Mouse (Mus musculus) megakaryocyte, embryonic 14.5 days (primary cell): Measurements from ENCODE around the gene Il31ra. TPM values are rescaled to one million over a fixed set of nuclear protein-coding genes. Genes with fewer than 3 reads are reported as not detected.

Experiments
- H3K27me3 ChIP-seq: replicated peaks from 2 replicates; pipeline ENCODE3; 2012; ENCODE audit warnings: inconsistent platforms
- H3K36me3 ChIP-seq: replicated peaks from 2 replicates; pipeline ENCODE3; 2012; ENCODE audit warnings: low read length, inconsistent platforms, mixed read lengths
- H3K4me1 ChIP-seq: 2 replicates; pipeline ENCODE4 v1.6.1; 2012; ENCODE audit warnings: inconsistent platforms
- H3K4me3 ChIP-seq: replicated peaks from 2 replicates; pipeline ENCODE3; 2012; ENCODE audit warnings: moderate library complexity, mild to moderate bottlenecking, inconsistent platforms
- H3K9me3 ChIP-seq: 2 replicates; pipeline ENCODE4 v1.6.1; 2012; ENCODE audit warnings: inconsistent platforms
- FLI1 ChIP-seq: IDR thresholded peaks from 2 replicates; pipeline ENCODE4 v1.6.1; 2012; ENCODE audit warnings: low read length, inconsistent platforms, mixed read lengths
- GATA1 ChIP-seq: IDR thresholded peaks from 3 replicates; pipeline ENCODE4 v1.6.1; 2012; ENCODE audit warnings: mixed read lengths, low read length, inconsistent platforms, borderline replicate concordance
- polyA plus RNA-seq: library from polyadenylated mRNA; stranded (reverse); fragments of >175 nt; gene quantifications from 2 replicates; pipeline ENCODE4 v1.2.3, GENCODE M21; 2012; ENCODE audit warnings: low replicate concordance; ENCODE audit not compliant: insufficient read depth

The Il31ra gene
- polyA plus RNA-seq, 1 experiment, result not detected

DNA sequence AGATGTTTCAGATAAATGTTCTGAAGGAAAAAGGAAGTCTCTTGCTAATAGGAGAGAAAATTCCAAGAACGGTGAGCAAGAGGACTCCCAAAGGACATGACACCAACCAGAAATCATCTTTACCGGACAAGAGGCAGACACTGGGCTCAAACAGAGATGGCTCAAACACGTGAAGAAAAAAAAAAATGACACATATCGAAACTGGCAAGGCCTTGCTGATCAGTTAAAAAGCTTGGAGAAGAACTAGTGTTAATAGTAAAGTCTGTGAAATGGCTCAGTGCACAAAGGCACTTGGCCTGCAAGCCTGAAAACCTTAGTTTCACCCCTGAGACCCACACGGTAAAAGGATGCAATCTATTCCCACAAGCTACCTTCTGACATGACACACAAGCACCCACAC, 23.4 kb downstream of the Il31ra start:
- TF ChIP-seq FLI1, result no peak
- no peak for TF ChIP-seq GATA1
- Histone ChIP-seq H3K4me3 (no peak overlapping the region), H3K4me1 (no peaks in the 10 kb centered on the region), H3K36me3 (no peaks in the 10 kb centered on the region), H3K9me3 (no peaks in the 10 kb centered on the region), H3K27me3 (no peaks in the 10 kb centered on the region)

DNA sequence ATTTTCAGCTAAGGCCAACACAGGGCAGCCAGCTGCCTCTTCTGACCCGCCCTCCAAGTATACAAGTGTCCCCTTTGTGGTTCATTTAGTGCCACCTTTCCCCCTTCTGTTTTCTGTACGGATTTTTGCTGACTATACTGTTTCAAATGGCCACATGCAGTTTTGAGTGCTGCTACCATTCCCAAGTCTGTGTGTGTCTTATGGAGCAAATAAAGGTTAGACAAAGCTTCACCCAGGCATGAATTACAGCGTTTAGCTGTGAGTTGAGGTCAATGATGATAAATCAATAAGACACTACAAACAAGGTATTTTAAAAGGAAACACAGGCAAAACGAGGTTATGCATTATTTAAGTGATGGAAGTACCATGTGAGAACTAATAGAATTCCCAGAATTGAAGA, 24.6 kb downstream of the Il31ra start:
- no peaks in the 10 kb centered on the region for H3K27me3 ChIP-seq
- no peak overlapping the region for H3K4me3 ChIP-seq
- TF ChIP-seq FLI1 (no peak), GATA1 (no peak)
- no peaks in the 10 kb centered on the region for H3K9me3 ChIP-seq
- no peaks in the 10 kb centered on the region for H3K4me1 ChIP-seq
- H3K36me3 ChIP-seq, result no peaks in the 10 kb centered on the region

DNA sequence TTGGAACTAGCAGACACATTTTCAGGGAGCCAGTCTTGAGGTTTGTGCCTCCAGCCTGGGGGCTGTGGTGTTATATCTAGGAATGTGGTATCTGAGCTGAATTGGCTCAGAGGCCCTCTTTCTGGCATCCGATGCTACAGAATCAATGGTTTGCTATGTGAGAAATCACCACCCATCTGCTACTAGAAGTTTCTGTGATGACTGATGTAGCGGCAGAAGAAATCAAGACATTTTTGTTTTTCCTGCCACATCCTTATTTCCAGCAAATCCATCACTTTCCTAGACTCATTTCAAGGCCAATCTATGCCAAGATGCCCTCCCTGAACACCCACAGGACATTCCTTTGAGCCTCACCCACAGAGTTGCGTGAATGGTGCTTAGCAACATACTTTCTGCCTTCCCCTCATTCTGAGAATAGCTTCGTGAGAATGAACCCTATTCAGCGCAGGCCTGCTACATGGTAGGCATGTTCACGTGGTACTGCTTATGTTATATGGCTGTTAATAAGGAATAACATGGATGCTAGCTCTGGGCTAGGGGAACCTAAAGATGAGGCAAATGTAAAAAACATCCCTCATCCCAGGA, 33.5 kb downstream of the Il31ra start:
- no peaks in the 10 kb centered on the region for H3K4me1 ChIP-seq
- H3K36me3 ChIP-seq, result no peaks in the 10 kb centered on the region
- TF ChIP-seq FLI1 (no peak), GATA1 (no peak)
- no peaks in the 10 kb centered on the region for H3K27me3 ChIP-seq
- H3K4me3 ChIP-seq, result no peak overlapping the region
- H3K9me3 ChIP-seq, result no peaks in the 10 kb centered on the region

DNA sequence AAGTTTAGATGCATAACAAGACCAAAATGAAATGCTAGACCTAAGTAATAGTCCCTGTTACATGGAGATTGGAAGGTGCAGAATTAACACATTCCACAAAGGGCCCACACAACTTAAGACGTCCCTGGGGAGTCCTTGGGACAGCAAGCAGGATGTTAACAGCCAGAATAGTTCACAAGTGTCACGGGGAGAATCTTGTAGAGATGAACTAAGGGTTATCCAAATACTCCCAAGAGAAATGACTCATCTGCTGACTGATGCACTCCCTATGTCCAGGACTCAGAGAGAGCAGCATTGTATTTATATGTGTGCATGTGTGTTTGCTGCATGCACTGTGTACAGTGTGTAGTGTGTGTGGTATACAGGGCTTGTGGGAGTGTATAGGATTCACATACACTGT, 37.7 kb downstream of the Il31ra start:
- Histone ChIP-seq H3K9me3 (no peaks in the 10 kb centered on the region), H3K4me3 (no peak overlapping the region), H3K4me1 (no peaks in the 10 kb centered on the region), H3K36me3 (no peaks in the 10 kb centered on the region), H3K27me3 (peaks cover 2% of the 10 kb centered on the region)
- no peak for TF ChIP-seq FLI1
- TF ChIP-seq GATA1, result no peak

DNA sequence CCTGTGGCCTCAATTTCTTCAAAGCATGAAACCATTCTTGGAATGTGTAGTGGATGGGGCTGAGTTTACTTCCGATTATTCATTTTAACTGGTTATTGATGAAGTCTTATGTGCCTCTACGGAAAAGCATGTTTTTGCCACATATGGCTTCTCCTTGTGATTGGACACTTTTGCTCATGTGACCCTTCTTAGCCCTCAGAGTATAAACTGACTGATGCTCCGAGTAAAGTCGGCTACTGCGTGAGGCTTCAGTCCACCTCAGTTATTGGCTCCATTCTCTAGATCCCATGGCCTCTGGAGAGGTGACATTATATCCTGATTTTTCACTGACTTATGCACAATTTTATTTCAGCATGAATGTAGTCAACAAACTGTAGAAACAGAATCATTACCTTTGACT, 40.9 kb downstream of the Il31ra start:
- H3K4me1 ChIP-seq, result no peaks in the 10 kb centered on the region
- no peaks in the 10 kb centered on the region for H3K9me3 ChIP-seq
- no peak overlapping the region for H3K4me3 ChIP-seq
- H3K36me3 ChIP-seq, result no peaks in the 10 kb centered on the region
- H3K27me3 ChIP-seq, result peaks cover 2% of the 10 kb centered on the region
- TF ChIP-seq FLI1 (no peak), GATA1 (no peak)

DNA sequence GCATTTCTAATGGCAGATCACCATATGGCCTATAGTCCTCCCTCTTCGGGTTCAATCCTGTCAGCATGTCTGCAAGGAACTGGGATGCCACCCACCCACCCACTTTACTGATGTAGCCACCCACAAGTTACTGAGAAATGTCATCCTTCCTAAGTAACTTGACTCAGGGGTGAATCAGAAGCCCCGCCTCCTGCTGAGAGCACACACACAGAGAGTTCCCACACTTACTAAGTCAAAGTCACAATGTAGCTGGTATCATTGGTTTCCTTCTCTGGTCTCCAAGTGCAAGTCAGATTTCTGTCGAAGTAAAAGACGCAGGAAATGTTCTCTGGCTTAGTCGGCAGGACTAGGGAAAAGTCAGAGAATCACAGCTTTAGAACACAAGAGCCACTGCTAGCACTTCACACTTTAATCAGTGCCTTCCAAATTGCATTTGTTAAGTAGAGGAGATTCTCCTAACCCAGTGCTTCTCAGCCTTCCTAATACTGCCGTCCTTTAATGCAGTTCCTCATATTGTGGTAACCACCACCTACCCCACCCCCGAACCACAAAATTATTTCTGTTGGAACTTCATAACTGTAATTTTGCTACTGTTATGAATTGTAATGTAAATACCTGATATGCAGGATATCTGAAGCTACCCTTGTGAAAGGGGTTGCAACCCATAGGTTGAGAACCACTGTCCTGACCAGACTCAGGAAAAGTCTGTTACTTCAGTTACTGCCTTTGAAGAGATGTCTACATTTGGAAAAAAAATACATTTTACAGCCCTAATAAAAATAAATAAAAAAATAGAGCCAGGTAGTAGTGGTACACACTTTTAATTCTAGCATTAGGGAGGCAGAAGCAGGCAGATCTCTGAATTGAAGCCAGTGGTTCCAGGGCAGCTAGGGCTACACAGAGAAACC, 42.3 kb downstream of the Il31ra start:
- Histone ChIP-seq H3K27me3 (peaks cover 2% of the 10 kb centered on the region), H3K4me1 (no peaks in the 10 kb centered on the region), H3K9me3 (no peaks in the 10 kb centered on the region), H3K36me3 (no peaks in the 10 kb centered on the region), H3K4me3 (no peak overlapping the region)
- TF ChIP-seq FLI1 (no peak), GATA1 (no peak)

DNA sequence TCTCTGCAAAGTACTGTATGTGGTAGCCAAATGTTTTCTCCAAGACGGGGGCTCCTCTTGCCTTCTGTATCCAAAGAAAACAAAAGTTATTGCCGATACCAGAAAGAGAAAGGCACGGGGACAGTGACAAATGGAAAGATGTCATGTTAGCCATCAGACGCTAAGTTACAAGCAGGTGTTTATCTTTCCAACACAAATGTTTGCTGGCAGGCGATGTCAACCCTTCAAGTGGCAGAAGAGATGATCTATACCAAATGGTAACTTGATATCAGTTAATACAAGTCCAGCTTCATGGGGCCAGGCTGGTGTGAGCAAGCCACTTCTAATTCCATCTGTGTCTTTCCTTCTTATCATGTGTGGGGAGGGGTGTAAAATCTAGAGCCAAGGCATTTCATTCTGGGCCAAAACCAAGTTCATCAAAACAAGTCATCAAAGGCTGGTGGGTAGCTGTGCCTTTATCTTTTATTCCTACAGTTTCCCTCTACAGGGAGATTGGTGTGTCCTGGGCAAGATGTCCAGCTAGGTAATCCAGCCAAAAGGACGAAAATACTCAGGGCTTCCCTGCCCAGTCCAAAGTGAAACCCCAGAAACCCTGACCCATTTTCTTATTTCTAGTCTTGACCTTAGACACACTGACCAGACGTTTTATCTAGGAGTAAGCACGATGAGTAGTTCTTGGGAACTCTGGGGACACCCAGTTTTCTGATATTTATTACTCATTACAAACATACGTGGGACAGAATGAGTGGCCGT, 52.8 kb downstream of the Il31ra start:
- Histone ChIP-seq H3K9me3 (no peaks in the 10 kb centered on the region), H3K4me3 (no peak overlapping the region), H3K36me3 (no peaks in the 10 kb centered on the region), H3K27me3 (peaks cover 5% of the 10 kb centered on the region), H3K4me1 (no peaks in the 10 kb centered on the region)
- TF ChIP-seq FLI1, result no peak
- TF ChIP-seq GATA1, result no peak

DNA sequence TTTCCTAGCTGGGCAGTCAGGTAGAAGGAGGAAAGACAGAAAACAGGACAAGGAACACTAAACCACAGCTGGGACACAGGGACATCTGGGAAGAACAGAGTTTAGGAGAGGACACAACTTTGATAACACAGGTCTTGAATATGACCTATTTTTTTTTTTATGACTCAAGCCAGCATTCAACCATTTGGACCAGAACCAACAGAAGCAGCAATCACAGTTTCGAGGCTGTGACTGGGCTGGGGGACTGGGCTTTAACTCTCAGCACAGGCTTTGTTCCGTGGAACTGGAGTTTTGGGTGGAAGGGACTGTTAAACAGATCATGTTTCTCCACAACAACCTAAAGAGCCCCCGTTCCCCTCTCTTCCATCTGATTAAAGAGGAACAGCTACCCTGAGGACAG, 53.5 kb downstream of the Il31ra start:
- Histone ChIP-seq H3K27me3 (peaks cover 5% of the 10 kb centered on the region), H3K4me3 (no peak overlapping the region), H3K4me1 (no peaks in the 10 kb centered on the region), H3K36me3 (no peaks in the 10 kb centered on the region), H3K9me3 (no peaks in the 10 kb centered on the region)
- TF ChIP-seq FLI1 (no peak), GATA1 (no peak)

DNA sequence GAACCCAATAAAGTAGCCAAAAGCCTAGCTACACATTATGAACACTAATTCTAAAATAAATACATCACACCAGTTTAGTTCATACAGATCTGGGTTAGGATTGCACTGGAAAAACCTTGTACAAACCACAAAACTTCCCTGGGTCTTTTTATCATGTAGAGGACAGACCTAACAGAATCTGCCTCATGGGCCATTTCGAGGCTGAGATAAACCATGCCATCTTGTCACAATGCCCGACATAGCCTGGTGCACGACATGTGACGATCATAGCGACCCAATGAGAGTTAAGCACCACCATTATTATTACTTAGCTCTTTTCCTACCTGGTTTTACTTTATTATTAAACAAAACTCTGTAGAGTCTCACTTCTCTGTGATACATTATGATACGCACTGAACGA, 57.1 kb downstream of the Il31ra start:
- TF ChIP-seq FLI1 (no peak), GATA1 (no peak)
- Histone ChIP-seq H3K4me1 (no peaks in the 10 kb centered on the region; the same call in 1 of the 2 replicates), H3K36me3 (no peaks in the 10 kb centered on the region), H3K9me3 (no peaks in the 10 kb centered on the region), H3K27me3 (peaks cover 11% of the 10 kb centered on the region), H3K4me3 (no peak overlapping the region)

DNA sequence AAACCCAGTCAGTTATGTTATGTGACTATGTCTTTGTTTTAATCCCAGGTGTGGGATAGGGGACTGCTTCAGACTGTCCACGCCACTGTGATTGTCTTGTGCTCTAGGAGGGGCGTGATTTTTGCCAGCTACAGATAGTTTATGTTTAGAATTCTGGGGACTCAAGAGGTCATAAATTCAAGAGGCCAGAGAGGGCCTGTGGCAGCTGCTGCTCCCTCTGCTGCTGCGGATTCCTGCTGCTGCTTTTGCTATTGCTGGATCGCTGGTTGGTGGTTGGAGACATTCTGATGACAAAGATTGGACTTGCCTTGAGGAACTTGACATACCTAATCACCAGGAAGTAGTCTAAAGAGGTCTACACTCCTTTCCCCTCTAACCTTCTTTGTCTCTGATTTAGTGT, 57.5 kb downstream of the Il31ra start:
- Histone ChIP-seq H3K9me3 (no peaks in the 10 kb centered on the region), H3K4me1 (no peaks in the 10 kb centered on the region; the same call in 1 of the 2 replicates), H3K27me3 (peaks cover 11% of the 10 kb centered on the region), H3K36me3 (no peaks in the 10 kb centered on the region), H3K4me3 (no peak overlapping the region)
- no peak for TF ChIP-seq FLI1
- TF ChIP-seq GATA1, result no peak
